Mouse (Mus musculus): Measurements from ENCODE around the gene Tgfbr3.

Gene Tgfbr3

DNA sequence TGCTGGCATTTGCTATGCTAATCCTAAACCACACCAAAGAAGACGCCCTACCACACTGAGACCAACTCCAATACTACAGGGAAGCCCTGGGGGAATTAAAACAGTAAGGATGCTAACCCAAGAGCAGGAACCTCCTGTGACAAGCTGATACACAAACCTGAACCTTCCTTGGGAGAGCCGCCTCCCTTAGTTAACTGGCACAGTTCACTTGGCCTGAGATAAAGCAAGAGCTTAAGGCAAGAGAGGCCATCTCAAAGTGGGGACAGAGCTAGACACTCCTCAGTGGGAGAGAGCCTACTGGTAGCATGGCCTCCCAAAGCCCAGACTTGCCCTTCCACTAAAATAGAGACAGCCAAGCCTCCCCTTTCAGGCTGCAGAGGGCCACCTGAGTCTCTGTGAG lies 79.4 kb downstream of the Tgfbr3 start:
- DNase-seq (ENCODE audit: low read depth, low spot score): no peak

DNA sequence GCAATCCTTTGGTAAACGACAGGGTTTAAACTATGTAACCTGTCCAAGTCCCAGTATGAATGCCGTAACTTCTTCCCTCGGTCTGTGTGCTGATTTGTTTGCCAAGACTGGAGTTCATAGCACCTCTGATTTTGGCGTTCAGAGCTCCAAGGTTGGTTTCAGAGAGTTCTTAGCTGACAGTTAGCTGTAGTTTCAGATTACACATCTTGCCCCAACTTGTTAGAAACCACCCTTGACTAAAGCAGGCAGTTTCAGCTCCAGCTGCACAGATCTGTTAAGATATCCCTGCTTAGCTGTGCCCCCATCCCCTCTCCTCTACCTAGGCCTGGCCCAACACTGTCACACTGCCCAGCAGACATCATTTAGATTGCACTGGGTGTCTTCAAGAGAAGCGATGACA lies 81.5 kb downstream of the Tgfbr3 start:
- no peak for DNase-seq (ENCODE audit: low read depth, low spot score)

DNA sequence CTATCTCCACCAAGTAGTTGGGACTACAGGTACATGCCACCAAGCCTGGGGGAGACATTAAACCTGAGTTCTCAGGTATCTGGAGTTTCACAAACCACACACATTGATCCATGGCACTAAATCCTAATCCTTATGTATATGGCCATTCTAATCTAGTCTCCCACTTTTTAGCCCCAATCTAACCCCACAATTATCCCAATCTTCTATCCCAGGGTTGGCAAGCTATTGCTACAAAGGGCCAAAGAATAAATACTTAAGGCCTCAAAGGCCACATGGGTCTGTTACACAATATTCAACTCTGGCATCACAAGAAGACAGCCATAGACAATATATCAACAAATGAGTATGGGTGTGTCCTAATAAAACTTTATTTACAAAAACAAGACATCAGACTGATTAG lies 85.1 kb downstream of the Tgfbr3 start:
- no peak for DNase-seq (ENCODE audit: low read depth, low spot score)

- DNase-seq (ENCODE audit: low read depth, low spot score): no peak
Measured at GRCm38 (mm10) chr5:107202801-107203559, 86.4 kb downstream of the Tgfbr3 start.

GRCm38 (mm10) chr5:107201509-107202182 lies 87.8 kb downstream of the Tgfbr3 start:
- DNase-seq (ENCODE audit: low read depth, low spot score): peak; percentile 40

DNA sequence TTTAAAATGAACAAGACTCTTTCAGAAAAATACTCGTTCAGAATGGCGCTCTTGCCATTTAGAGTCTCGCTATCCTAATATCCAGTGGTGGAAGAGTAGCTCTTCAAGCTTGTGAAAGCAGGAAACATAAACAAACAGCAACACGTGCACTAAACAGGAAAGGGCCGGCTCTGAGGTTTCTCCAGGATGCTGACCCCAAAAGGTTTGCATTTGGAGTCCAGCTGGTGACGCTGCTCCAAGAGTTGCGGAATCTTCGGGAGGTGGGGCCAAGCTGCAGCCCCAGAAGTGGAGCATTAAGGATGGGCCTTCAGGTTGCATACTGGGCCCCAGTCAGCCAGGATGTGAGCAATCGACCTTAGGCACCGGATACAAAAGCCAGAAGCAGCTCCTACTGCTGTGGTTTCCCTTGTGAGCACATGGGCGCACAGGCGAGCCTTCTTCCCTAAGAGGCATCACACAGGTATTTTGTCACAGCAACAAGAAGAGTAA lies 88.5 kb downstream of the Tgfbr3 start:
- DNase-seq (ENCODE audit: low read depth, low spot score): peak; percentile 95

DNA sequence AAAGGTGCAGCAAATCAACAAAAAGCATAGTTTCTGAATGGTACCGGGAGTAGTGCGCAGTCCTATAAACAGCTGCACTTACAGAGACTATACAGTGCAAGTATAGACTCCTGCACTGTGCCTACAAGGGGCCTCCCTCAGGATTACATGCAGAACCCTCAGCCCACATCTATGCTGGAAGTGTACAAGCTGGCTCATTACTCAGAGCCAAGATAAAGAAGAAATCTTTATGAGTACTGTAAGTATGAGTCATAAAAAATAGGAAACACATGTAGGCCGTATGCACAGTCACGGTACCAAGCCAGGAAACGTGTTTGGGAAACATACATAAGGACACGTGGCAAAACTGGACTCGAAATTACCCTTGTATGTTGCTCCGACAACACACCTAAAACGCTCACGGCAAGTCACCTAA lies 89.2 kb downstream of the Tgfbr3 start:
- DNase-seq (ENCODE audit: low read depth, low spot score): peak; percentile 96

DNA sequence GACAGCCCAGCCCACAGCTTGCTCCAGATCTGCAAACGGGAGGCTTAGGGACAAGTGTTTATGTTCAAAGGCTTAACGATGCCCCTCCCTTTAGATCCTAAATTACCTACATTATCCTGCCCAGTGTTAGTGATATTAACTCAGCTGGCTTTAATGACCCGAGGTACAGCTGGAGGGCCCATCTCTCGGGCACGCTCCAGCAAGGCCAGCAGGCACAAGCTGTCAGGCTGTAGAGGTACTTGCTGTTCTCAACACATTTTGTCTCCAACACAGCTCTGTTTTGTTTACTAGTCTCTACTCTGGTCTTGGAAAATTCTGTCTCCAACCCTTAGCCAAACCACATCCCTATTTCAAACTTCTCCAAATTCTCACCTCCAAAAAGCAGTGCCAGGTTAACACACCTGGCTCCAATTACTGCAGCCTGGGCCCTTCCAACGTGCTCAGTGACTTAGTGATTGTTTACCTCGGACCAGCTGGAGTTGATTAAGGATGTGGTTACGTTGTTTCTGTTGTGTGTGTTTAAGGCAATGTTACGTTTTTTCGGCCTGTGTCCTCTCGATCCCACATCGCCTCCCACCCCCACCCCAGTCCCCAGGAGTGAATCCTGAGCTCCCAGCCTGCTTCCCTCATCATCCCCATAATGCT lies 93.6 kb downstream of the Tgfbr3 start:
- peak; percentile 89 for DNase-seq (ENCODE audit: low read depth, low spot score)

DNA sequence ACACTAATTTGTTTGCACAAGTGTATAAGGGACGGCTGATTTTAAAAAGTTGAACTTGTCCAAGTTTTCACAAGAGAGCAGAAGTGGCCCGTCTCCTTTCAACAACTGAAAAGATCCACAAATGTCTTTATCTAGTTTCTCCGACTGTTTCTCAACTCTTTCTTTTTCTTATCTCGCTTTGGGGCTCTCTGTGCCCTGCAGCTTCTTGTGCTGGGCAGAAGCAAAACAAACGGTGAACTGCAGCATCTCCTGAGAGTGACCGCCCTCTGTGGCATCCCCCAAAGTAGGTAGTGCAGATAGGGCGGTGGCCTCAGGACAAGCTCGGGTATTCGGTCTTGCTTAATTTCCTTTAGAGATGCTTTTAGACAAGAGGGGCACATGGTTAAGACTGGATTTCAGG lies 96.3 kb downstream of the Tgfbr3 start:
- no peak for DNase-seq (ENCODE audit: low read depth, low spot score)

GRCm38 (mm10) chr5:107192372-107192771 lies 97.1 kb downstream of the Tgfbr3 start:
- DNase-seq (ENCODE audit: low read depth, low spot score): no peak

DNA sequence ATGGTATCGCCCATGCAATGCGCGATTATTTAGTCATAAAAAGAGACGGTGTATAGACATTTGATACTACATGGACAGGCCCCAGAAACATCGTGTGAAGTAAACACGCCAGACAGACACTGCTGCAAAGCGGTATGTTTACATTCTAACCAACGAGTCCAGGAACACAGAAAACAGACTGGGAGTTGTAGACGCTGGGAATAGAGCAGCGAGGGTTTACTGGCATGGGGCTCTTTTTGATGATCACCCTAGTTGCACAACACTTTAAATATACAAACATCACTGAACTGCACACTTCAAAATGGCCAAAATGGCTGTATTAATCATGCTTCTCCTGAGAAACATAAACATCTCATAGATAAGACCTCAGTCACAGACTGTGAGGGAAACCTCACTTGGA lies 100.9 kb downstream of the Tgfbr3 start:
- DNase-seq (ENCODE audit: low read depth, low spot score): no peak

GRCm38 (mm10) chr5:107186206-107186605 lies 103.2 kb downstream of the Tgfbr3 start:
- no peak for DNase-seq (ENCODE audit: low read depth, low spot score)

- DNase-seq (ENCODE audit: low read depth, low spot score): no peak
Measured at GRCm38 (mm10) chr5:107184158-107184883, 105.1 kb downstream of the Tgfbr3 start.

DNA sequence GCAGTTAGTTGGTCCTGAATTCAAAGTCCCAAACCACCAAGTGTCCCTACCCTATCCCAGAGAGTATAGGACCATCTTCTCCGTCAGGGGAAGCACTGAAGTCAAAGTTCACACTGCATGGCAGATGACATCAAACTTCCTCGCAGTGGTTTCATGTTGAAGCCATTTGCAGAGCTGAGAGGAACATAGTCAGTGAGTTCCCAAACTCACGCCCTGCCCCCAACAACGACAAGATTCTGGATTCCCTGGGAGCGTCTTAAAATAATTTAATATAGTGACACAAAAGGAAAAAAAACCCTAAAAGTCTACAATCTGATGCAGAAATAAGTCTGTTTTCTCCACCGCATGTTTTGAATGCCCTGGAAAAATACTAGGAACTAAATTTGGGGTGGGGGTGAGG lies 105.9 kb downstream of the Tgfbr3 start:
- DNase-seq (ENCODE audit: low read depth, low spot score): no peak

DNA sequence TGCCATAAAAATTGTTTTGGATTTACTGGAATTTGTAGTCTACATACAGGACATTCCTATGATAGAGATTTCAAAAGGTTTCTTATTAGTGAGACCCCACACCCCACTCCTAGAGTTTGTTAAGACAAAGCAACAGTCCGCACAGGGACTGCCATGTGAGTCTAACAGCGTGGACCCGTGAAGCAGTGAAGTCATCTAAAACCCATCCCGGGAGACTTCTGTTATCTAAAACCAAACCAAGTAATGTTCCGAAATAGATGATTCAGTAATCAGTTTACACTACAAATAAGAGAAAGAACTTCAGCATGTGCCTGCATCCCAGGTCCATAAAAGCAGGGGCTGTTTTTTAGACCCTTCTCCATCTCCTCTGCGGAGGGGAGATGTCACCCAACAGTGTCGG lies 106.7 kb downstream of the Tgfbr3 start:
- no peak for DNase-seq (ENCODE audit: low read depth, low spot score)

- no peak for DNase-seq (ENCODE audit: low read depth, low spot score)
Measured at GRCm38 (mm10) chr5:107181820-107182219, 107.6 kb downstream of the Tgfbr3 start.

DNA sequence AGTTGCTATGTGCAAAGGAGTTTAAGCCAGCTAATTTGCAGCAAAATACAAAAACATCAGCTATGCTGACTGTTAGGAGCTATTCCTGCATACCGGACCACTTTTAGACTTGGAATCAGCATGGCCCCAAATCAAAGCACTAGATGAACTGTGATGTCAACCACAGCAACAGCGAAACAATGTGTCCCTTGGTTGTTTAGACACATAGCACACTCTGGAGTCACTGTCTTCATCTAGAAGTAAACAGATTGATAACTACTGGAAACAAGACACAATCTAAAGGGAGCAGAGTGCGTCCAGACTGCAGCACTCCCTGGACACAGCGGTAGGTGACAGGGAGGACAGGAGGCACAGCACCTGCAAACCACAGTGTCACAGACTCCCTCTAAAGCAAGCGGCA lies 110.2 kb downstream of the Tgfbr3 start:
- DNase-seq (ENCODE audit: low read depth, low spot score): no peak

DNA sequence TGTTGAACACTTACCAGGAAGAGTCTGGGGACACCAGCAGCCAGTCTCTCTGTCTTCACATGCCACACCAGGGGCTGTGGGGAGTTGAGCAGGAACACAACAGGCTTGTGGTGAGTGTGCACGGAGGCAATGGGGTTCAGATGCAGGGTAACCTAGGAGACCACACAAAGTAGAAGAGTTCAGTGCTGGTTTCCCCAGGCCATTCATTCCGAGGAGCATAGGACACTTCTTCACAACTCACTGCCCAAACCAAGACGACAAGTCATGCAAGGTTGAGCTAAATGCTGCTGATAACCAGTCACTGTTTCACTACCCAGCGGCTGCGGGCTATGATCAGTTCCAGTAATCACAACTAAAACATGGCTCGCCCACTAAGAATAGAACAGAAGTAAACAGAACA lies 111.6 kb downstream of the Tgfbr3 start:
- DNase-seq (ENCODE audit: low read depth, low spot score): no peak

GRCm38 (mm10) chr5:107177248-107177647 lies 112.2 kb downstream of the Tgfbr3 start:
- DNase-seq (ENCODE audit: low read depth, low spot score): no peak

GRCm38 (mm10) chr5:107176796-107177195 lies 112.6 kb downstream of the Tgfbr3 start:
- no peak for DNase-seq (ENCODE audit: low read depth, low spot score)

DNA sequence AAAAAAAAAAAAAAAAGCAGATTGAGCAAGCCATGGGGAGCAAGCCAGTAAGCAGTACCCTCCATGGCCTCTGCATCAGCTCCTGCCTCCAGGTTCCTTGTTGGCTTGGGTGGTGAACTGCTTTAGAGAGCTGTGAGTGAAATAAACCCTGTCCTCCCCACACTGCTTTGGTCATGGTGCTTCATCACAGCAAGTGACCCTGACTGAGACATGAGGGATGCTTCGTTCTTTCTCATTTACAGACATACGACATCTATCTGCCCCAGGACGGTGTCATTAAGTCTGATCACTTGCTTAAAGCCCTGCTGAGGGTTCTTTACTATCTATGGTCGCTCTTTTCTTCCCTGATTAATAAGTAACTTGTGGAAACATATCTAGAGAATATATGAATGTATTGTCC lies 113.2 kb downstream of the Tgfbr3 start:
- no peak for DNase-seq (ENCODE audit: low read depth, low spot score)

DNA sequence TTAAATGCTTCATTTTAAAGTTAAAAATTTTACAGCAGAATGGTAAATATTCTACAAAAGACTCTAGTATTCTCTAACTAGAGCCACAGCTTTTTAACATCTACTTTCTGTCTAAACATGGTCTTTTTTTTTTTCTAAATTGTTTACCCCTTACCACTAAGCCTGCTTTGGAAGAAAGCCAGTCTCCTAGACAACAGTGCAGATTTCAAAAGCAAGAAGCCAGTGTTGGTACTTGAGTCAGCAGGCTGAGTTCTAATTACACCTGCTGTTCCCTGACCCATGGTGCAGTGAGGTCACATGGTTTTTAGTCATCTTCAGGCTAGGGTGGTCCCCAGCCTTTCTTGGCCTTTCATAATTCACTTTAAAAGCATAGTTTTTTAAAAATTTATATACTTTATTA lies 115.2 kb downstream of the Tgfbr3 start:
- no peak for DNase-seq (ENCODE audit: low read depth, low spot score)
